Mouse (Mus musculus) forebrain, embryonic 11.5 days (tissue): ENCODE data around the gene Mesd. TPM values are rescaled to one million over a fixed set of nuclear protein-coding genes. Genes with fewer than 3 reads are reported as not detected.

Experiments
- ATAC-seq: fragments of 200-750 bp; cut with Nextera tagmentation; replicated peaks from 2 replicates; pipeline ENCODE4 v1.8.0; 2017; ENCODE audit warnings: moderate TSS enrichment; ENCODE audit not compliant: low FRiP score
- DNase-seq: peaks from one replicate; pipeline ENCODE4 v3.0.0-alpha.2; 2017; ENCODE audit warnings: low spot score
- H3K27ac ChIP-seq: fragments of 300-500 bp; sonication (generic); 2 replicates; pipeline ENCODE4 v1.5.1; 2014; ENCODE audit warnings: low read depth, low read length
- H3K27me3 ChIP-seq: fragments of 300-500 bp; sonication (generic); 2 replicates; pipeline ENCODE4 v1.6.1; 2014; ENCODE audit warnings: mild to moderate bottlenecking, low read length, mixed read lengths; ENCODE audit not compliant: control insufficient read depth, insufficient read depth
- H3K36me3 ChIP-seq: fragments of 300-500 bp; sonication (generic); 2 replicates; pipeline ENCODE4 v1.6.1; 2014; ENCODE audit warnings: mild to moderate bottlenecking, low read length, moderate library complexity, mixed read lengths; ENCODE audit not compliant: control insufficient read depth, insufficient read depth
- H3K4me1 ChIP-seq: fragments of 300-500 bp; sonication (generic); replicated peaks from 2 replicates; pipeline ENCODE4 v1.6.1; 2014; ENCODE audit warnings: low read length, mixed read lengths; ENCODE audit not compliant: control insufficient read depth, insufficient read depth
- H3K4me2 ChIP-seq: fragments of 300-500 bp; sonication (generic); 2 replicates; pipeline ENCODE4 v1.6.1; 2014; ENCODE audit warnings: low read depth, mild to moderate bottlenecking, low read length, moderate library complexity, mixed read lengths; ENCODE audit not compliant: severe bottlenecking
- H3K4me3 ChIP-seq: fragments of 300-500 bp; sonication (generic); 2 replicates; pipeline ENCODE4 v1.5.1; 2014; ENCODE audit warnings: low read depth, low read length
- H3K9ac ChIP-seq: fragments of 300-500 bp; sonication (generic); 2 replicates; pipeline ENCODE4 v1.6.1; 2014; ENCODE audit warnings: low read length
- H3K9me3 ChIP-seq: fragments of 300-500 bp; sonication (generic); 2 replicates; pipeline ENCODE4 v1.6.1; 2016; ENCODE audit warnings: low read length, mixed read lengths; ENCODE audit not compliant: control insufficient read depth
- WGBS: fragments of 180-500 bp; shearing (Covaris S2); extraction: QIAGEN DNeasy Blood & Tissue Kit; methylation state at CpG from one replicate; pipeline ENCODE4 v1.1.7; 2014; 5-methylcytosine and 5-hydroxymethylcytosine counted together
- polyA plus RNA-seq: library from polyadenylated mRNA; unstranded; fragments of >200 nt; fragmentation: Nextera tagmentation; extraction: Ambion mirVana; gene quantifications from 2 replicates; pipeline ENCODE4 v1.2.1, GENCODE M21; 2014

The Mesd gene
- polyA plus RNA-seq, 1 experiment from 2014 or later = 70.1 TPM

DNA sequence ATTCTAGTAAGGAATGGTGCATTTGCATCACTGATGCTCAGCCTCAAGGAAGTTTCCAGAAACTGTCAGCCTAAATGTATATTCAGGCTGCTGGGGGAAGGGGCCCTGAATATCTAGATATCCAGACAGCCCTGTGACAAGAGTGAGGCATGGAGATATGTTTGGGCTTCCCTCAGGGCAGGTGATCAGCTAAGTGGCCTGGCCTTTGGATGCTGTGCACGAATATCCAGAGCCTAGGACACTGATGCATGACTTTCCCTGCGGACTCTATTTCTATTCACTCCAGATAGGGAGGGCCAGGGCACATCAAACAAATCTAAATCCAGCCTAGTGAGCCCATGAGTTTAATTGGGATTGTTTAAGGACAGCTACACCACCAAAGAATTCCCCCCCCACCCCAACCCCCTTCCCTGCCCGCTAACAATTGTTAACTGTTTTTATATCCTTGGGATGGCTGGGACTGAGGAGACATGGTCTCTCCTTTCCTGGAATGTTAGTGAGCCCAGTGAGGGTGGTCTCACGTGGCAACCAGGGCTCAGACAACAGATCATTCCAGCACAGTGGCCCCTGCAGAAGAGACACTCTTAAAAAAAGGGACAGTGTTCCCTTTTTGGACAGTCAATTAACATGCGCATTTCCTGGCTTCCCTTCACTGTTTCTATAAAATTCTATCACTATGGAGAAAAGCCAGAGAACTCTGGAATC is 14.3 kb upstream of the Mesd start:
- H3K4me3 ChIP-seq = no peak overlapping the region
- H3K9ac ChIP-seq = no peak overlapping the region
- no peak overlapping the region for H3K4me2 ChIP-seq
- DNase-seq (no peak), ATAC-seq (no peak)
- H3K27ac ChIP-seq = no peak overlapping the region
- WGBS = 45% methylated on average over 5 of the region's 5 CpGs
- no peaks in the 10 kb centered on the region for H3K9me3 ChIP-seq
- no peaks in the 10 kb centered on the region for H3K36me3 ChIP-seq
- no peaks in the 10 kb centered on the region for H3K27me3 ChIP-seq
- peaks cover 5% of the 10 kb centered on the region; the same call in 1 of the 2 replicates for H3K4me1 ChIP-seq

DNA sequence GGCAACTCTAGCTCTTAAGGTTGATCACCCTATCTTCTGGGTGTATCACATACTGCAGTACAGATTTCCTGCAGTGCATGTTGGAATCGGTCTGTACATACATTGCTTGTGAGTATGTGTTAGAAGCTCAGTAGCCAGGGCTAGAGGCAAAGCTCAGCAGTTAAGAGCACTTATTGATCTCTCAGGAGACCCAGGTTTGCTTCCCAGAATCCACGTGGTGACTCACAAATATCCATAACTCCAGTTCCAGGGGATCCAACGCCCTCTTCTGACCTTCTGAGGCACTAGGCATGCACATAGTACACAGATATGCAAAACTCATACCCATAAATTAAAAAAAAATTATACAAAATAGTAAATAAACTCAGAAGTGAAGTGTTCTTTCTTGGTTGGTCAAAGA is 7.2 kb upstream of the Mesd start:
- Histone ChIP-seq H3K4me2 (no peak overlapping the region), H3K4me1 (peaks cover 2% of the 10 kb centered on the region; the same call in 1 of the 2 replicates), H3K9me3 (no peaks in the 10 kb centered on the region), H3K27me3 (no peaks in the 10 kb centered on the region), H3K27ac (no peak overlapping the region), H3K9ac (no peak overlapping the region), H3K4me3 (no peak overlapping the region), H3K36me3 (no peaks in the 10 kb centered on the region; the same call in 1 of the 2 replicates)
- 85% methylated on average over 3 of the region's 3 CpGs for WGBS
- DNase-seq = no peak
- ATAC-seq = no peak

DNA sequence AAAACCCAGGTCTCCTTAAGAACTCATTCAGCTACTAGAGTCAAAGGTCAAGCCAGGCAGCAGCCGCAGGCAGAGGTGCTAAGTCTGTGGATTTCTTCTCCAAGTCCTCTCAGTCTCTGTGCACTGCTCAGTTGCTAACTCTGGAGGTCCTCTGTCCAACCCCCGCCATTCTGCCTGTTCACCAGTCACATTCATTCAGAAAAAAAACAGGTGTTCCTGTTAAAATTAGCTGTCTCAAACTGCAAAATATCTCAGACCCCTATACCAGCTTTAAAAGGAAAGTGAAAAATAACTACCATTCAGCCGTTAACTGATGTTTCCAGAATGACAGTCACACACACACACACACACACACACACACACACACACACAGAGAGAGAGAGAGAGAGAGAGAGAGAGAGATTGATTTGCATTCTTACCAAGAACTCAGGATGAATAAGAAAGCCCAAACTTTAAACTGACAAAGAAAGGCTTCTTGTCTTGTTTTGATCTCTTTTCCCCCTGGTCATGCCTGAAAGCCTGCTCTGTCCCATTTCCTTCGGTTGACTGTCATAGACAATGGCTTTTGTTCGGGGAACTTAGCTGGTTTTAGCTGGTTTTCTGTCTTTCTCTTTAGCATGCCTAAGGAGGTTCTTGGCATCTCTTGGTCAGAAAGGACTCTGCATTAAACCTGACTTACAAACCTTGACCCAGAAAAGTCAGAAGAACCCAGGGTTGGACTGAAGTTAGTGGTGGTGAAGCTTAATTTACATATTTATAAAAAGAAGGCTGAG is 5.4 kb upstream of the Mesd start:
- H3K27me3 ChIP-seq = no peaks in the 10 kb centered on the region
- no peak overlapping the region for H3K4me3 ChIP-seq
- ATAC-seq (no peak), DNase-seq (no peak)
- WGBS = 5% methylated on average over 5 of the region's 5 CpGs
- no peak overlapping the region for H3K4me2 ChIP-seq
- no peaks in the 10 kb centered on the region for H3K9me3 ChIP-seq
- no peaks in the 10 kb centered on the region; the same call in 1 of the 2 replicates for H3K36me3 ChIP-seq
- no peak overlapping the region for H3K9ac ChIP-seq
- peaks cover 2% of the 10 kb centered on the region; the same call in 1 of the 2 replicates for H3K4me1 ChIP-seq
- H3K27ac ChIP-seq = no peak overlapping the region

DNA sequence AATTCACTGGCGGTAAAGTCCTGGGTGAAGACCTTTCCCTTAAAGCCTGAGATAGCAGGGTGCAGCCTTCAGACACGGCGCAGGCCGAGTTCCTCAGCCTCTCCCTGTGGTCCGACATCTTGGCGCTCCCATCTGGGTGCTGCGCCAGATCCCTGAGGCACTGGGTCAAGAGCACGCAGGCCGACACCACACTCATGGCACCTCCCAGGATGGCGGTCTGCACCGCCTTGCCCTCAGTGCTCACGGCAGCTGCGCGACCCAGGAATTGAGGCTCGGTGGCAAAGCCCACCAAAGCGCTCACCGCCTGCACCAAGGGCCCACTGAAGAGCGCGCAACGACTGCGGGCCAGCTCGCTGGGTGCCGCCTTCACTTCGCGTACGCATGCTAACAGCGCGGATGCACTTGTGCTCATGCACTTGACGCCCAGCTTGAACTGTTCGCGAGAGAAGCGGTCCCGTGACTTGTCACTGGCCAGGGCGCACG is 2.1 kb upstream of the Mesd start:
- no peak overlapping the region for H3K27ac ChIP-seq
- no peaks in the 10 kb centered on the region; the same call in 1 of the 2 replicates for H3K36me3 ChIP-seq
- no peak for ATAC-seq
- H3K4me1 ChIP-seq = peaks cover 4% of the 10 kb centered on the region; the same call in 1 of the 2 replicates
- DNase-seq = peak; percentile 67
- H3K4me3 ChIP-seq = peak overlapping the region; percentile 64
- H3K9me3 ChIP-seq = no peaks in the 10 kb centered on the region
- peak overlapping the region; percentile 67 for H3K4me2 ChIP-seq
- 93% methylated on average over 35 of the region's 35 CpGs for WGBS
- H3K9ac ChIP-seq = peak overlapping the region; percentile 83; the same call in 1 of the 2 replicates
- H3K27me3 ChIP-seq = no peaks in the 10 kb centered on the region

DNA sequence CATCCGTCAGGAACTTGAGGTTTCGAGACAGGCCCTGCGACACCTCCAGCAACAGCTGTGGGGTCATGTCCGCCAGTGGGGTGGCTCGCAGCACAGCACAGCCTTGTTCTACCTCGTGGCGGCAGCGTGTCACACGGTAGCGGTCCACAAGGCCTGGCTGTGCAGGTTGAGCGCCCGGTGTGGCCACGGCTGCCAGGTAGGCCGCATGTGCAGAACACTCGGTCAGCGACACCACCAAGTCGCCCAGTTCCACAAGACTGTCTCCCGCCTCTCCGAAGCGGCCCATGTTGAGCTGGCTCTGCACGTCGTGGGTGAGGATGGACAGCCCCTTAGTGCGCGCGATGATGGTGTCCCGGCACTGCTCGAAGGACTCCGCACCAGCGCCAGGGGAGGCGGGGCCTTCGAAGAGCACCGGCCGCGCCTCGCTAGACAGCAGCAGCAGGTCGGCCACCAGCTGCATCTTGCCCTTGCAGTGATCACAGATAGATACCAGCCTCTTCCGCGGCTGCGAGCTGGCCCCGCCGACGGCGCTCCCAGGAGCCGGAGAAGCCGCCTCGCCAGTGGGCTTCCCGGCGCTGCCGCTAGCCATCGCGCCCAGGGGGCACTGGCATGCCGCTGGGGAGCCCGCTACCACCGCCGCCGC is 1.5 kb upstream of the Mesd start:
- ATAC-seq (peak; percentile 12; the same call in 1 of the 2 replicates), DNase-seq (peak; percentile 74)
- peak overlapping the region; percentile 64 for H3K4me3 ChIP-seq
- peak overlapping the region; percentile 83 for H3K9ac ChIP-seq
- 22% methylated on average over 56 of the region's 56 CpGs for WGBS
- H3K9me3 ChIP-seq = no peaks in the 10 kb centered on the region
- H3K4me1 ChIP-seq = peaks cover 4% of the 10 kb centered on the region; the same call in 1 of the 2 replicates
- H3K27ac ChIP-seq = peak overlapping the region; percentile 89; the same call in 1 of the 2 replicates
- no peaks in the 10 kb centered on the region; the same call in 1 of the 2 replicates for H3K36me3 ChIP-seq
- H3K27me3 ChIP-seq = no peaks in the 10 kb centered on the region
- peak overlapping the region; percentile 67 for H3K4me2 ChIP-seq

DNA sequence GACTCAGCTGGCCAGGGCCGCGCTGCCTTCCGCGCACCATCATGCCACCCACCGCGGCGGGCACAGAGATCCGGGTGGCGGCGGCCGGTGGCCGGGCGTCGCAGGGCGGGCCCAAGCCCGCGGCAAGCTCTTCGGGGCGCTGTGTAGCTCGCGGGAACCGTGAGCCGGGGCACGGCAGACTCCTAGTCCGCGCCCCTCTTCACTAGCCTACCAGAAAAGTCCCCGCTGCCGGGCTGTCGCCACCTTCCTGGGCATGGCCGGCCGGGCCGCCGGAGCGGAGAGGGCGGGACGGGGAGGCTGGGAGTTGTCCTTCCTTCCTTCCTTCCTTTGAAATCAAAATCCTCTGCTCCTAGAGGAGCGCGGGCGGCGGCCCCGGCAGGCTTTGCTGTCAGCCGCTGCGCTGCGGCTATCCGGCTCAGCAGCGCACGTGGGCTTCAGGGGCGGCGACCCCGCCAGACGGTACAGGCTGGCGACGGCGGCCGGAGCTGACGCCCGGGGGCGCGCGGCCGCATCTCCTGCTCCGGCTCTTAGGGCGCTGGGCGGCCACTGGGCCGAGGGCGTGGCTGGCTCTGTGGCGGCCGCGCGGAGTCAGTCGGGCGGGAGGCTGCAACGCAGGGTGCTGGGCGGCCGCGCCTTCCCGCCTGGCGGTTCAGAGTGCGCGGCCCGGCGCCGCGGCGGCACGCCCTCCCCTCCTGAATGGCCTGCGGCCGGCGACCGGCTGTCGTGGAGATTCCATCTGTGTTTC is 818 bp upstream of the Mesd start:
- no peaks in the 10 kb centered on the region for H3K9me3 ChIP-seq
- peak overlapping the region; percentile 64 for H3K4me3 ChIP-seq
- DNase-seq (peak; percentile 80), ATAC-seq (peak; percentile 79)
- peaks cover 4% of the 10 kb centered on the region; the same call in 1 of the 2 replicates for H3K4me1 ChIP-seq
- no peaks in the 10 kb centered on the region; the same call in 1 of the 2 replicates for H3K36me3 ChIP-seq
- H3K27ac ChIP-seq = peak overlapping the region; percentile 89
- no peaks in the 10 kb centered on the region for H3K27me3 ChIP-seq
- WGBS = under 1% methylated on average over 79 of the region's 91 CpGs
- peak overlapping the region; percentile 67 for H3K4me2 ChIP-seq
- H3K9ac ChIP-seq = peak overlapping the region; percentile 83

DNA sequence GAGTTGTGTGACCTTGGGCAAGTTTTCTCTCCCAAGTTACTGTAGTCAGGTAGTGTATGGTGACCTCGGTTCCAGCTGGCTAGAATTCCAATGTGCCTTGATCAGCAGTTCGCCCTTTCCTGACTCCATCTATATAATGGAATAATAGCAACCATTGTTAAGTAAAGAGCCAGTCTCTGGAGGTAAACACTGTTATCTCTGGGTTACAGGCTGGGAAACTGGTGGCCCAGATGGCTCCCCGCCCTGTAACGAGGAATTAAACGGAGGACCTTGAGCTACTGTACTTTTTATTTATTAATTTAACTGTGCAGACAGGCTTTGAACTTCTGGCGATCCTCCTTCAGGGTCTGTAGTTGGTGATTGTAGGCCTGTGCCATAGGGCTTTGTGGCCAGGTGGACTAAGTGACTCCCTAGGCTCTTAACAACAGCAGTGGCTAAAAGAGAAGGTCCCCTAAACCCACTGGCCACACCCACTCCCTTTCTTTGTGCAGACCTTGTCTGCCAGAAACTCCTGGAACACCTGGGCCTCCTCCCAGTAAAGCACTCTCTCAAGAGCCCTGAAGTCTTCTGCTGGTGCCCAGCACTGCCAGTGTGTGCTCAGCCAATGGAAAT is 761 bp downstream of the Mesd start:
- Histone ChIP-seq H3K9me3 (no peaks in the 10 kb centered on the region), H3K27ac (peak overlapping the region; percentile 89; the same call in 1 of the 2 replicates), H3K4me2 (peak overlapping the region; percentile 67), H3K36me3 (no peaks in the 10 kb centered on the region; the same call in 1 of the 2 replicates), H3K4me1 (peaks cover 4% of the 10 kb centered on the region; the same call in 1 of the 2 replicates), H3K4me3 (peak overlapping the region; percentile 64), H3K27me3 (no peaks in the 10 kb centered on the region), H3K9ac (peak overlapping the region; percentile 83; the same call in 1 of the 2 replicates)
- 46% methylated on average over 6 of the region's 6 CpGs for WGBS
- ATAC-seq (no peak), DNase-seq (no peak)
